Mouse (Mus musculus): ENCODE data around the gene Zfp983. TPM values are rescaled to one million over a fixed set of nuclear protein-coding genes. Genes with fewer than 3 reads are reported as not detected.
"Not testable (repeated sequence)": the region's sequence is repeated elsewhere in the genome, so short reads cannot be mapped to it uniquely, and the experiment has no call there.

The Zfp983 gene
- 5.4 and 7.2 TPM in 2 replicates for polyA plus RNA-seq (2014; fragmentation: Nextera tagmentation; extraction: Ambion mirVana)

- DNase-seq (ENCODE audit: low spot score): peak; percentile 79
- H3K4me1 ChIP-seq (replicated peaks; ENCODE audit: control insufficient read depth, insufficient read depth, low read length); H3K27ac ChIP-seq (ENCODE audit: low read depth, low read length); H3K27me3 ChIP-seq (ENCODE audit: control insufficient read depth, insufficient read depth, low read length); H3K9me3 ChIP-seq (ENCODE audit: control insufficient read depth, low read length); H3K36me3 ChIP-seq (ENCODE audit: control insufficient read depth, insufficient read depth, low read length): not testable (repeated sequence)
- peak within 1 kb of the TSS; percentile 35 for H3K4me3 ChIP-seq (ENCODE audit: low read depth, low read length)
- under 1% methylated on average over 17 of the region's 17 CpGs for WGBS
- peak; percentile 99 for ATAC-seq (replicated peaks; ENCODE audit: low FRiP score)
- H3K9ac ChIP-seq (ENCODE audit: low read length): peak within 1 kb of the TSS; percentile 50
- H3K4me2 ChIP-seq (ENCODE audit: low read depth, low read length, severe bottlenecking): peak within 1 kb of the TSS; percentile 43; the same call in 1 of the 2 replicates
Observed at GRCm38 (mm10) chr17:21650364-21650907, at the start of gene Zfp983. Gene Zfp983 (plus strand): TSS chr17:21650624.

GRCm38 (mm10) chr17:21616356-21616755, 34.1 kb upstream of the Zfp983 start:
- Histone ChIP-seq H3K4me1 (replicated peaks; ENCODE audit: control insufficient read depth, insufficient read depth, low read length) (no peaks in the 10 kb centered on the region), H3K4me3 (ENCODE audit: low read depth, low read length) (no peak overlapping the region), H3K27me3 (ENCODE audit: control insufficient read depth, insufficient read depth, low read length) (no peaks in the 10 kb centered on the region), H3K27ac (ENCODE audit: low read depth, low read length) (no peak overlapping the region), H3K9me3 (ENCODE audit: control insufficient read depth, low read length) (no peaks in the 10 kb centered on the region), H3K4me2 (ENCODE audit: low read depth, low read length, severe bottlenecking) (no peak overlapping the region), H3K9ac (ENCODE audit: low read length) (no peak overlapping the region), H3K36me3 (ENCODE audit: control insufficient read depth, insufficient read depth, low read length) (no peaks in the 10 kb centered on the region)
- no peak for ATAC-seq (replicated peaks; ENCODE audit: low FRiP score)
- DNase-seq (ENCODE audit: low spot score): no peak
- 78% methylated on average over 3 of the region's 3 CpGs for WGBS

GRCm38 (mm10) chr17:21617352-21617751, 33.1 kb upstream of the Zfp983 start:
- Histone ChIP-seq H3K4me1 (replicated peaks; ENCODE audit: control insufficient read depth, insufficient read depth, low read length) (no peaks in the 10 kb centered on the region), H3K4me2 (ENCODE audit: low read depth, low read length, severe bottlenecking) (no peak overlapping the region), H3K9ac (ENCODE audit: low read length) (no peak overlapping the region), H3K9me3 (ENCODE audit: control insufficient read depth, low read length) (no peaks in the 10 kb centered on the region), H3K27me3 (ENCODE audit: control insufficient read depth, insufficient read depth, low read length) (no peaks in the 10 kb centered on the region), H3K4me3 (ENCODE audit: low read depth, low read length) (no peak overlapping the region), H3K36me3 (ENCODE audit: control insufficient read depth, insufficient read depth, low read length) (no peaks in the 10 kb centered on the region), H3K27ac (ENCODE audit: low read depth, low read length) (no peak overlapping the region)
- no peak for ATAC-seq (replicated peaks; ENCODE audit: low FRiP score)
- no peak for DNase-seq (ENCODE audit: low spot score)
- WGBS: 20% methylated on average over 9 of the region's 9 CpGs

GRCm38 (mm10) chr17:21623647-21624046, 26.8 kb upstream of the Zfp983 start:
- no peaks in the 10 kb centered on the region for H3K27me3 ChIP-seq (ENCODE audit: control insufficient read depth, insufficient read depth, low read length)
- no peak for ATAC-seq (replicated peaks; ENCODE audit: low FRiP score)

GRCm38 (mm10) chr17:21635758-21636157, 14.7 kb upstream of the Zfp983 start:
- 71% methylated on average over 4 of the region's 4 CpGs for WGBS

More at GRCm38 (mm10) chr17:21623647-21624046, 26.8 kb upstream of the Zfp983 start:
- Histone ChIP-seq H3K36me3 (ENCODE audit: control insufficient read depth, insufficient read depth, low read length) (no peaks in the 10 kb centered on the region), H3K9ac (ENCODE audit: low read length) (no peak overlapping the region), H3K9me3 (ENCODE audit: control insufficient read depth, low read length) (no peaks in the 10 kb centered on the region), H3K4me2 (ENCODE audit: low read depth, low read length, severe bottlenecking) (no peak overlapping the region), H3K4me3 (ENCODE audit: low read depth, low read length) (no peak overlapping the region), H3K27ac (ENCODE audit: low read depth, low read length) (no peak overlapping the region), H3K4me1 (replicated peaks; ENCODE audit: control insufficient read depth, insufficient read depth, low read length) (no peaks in the 10 kb centered on the region)
- DNase-seq (ENCODE audit: low spot score): no peak
- no CpG with 5 or more reads among the region's 3 CpGs for WGBS

GRCm38 (mm10) chr17:21648791-21649190, 1.6 kb upstream of the Zfp983 start:
- ATAC-seq (replicated peaks; ENCODE audit: low FRiP score) (no peak), DNase-seq (ENCODE audit: low spot score) (no peak)
- Histone ChIP-seq H3K4me2 (ENCODE audit: low read depth, low read length, severe bottlenecking) (no peak overlapping the region), H3K4me1 (replicated peaks; ENCODE audit: control insufficient read depth, insufficient read depth, low read length) (no peaks in the 10 kb centered on the region), H3K9ac (ENCODE audit: low read length) (no peak overlapping the region), H3K27me3 (ENCODE audit: control insufficient read depth, insufficient read depth, low read length) (no peaks in the 10 kb centered on the region), H3K36me3 (ENCODE audit: control insufficient read depth, insufficient read depth, low read length) (no peaks in the 10 kb centered on the region), H3K27ac (ENCODE audit: low read depth, low read length) (no peak overlapping the region), H3K4me3 (ENCODE audit: low read depth, low read length) (no peak overlapping the region), H3K9me3 (ENCODE audit: control insufficient read depth, low read length) (no peaks in the 10 kb centered on the region)
- WGBS: 84% methylated on average over 3 of the region's 3 CpGs

More at GRCm38 (mm10) chr17:21635758-21636157, 14.7 kb upstream of the Zfp983 start:
- H3K36me3 ChIP-seq (ENCODE audit: control insufficient read depth, insufficient read depth, low read length); H3K4me1 ChIP-seq (replicated peaks; ENCODE audit: control insufficient read depth, insufficient read depth, low read length); ATAC-seq (replicated peaks; ENCODE audit: low FRiP score); DNase-seq (ENCODE audit: low spot score); H3K4me3 ChIP-seq (ENCODE audit: low read depth, low read length); H3K9me3 ChIP-seq (ENCODE audit: control insufficient read depth, low read length); H3K27me3 ChIP-seq (ENCODE audit: control insufficient read depth, insufficient read depth, low read length); H3K27ac ChIP-seq (ENCODE audit: low read depth, low read length); H3K9ac ChIP-seq (ENCODE audit: low read length); H3K4me2 ChIP-seq (ENCODE audit: low read depth, low read length, severe bottlenecking): not testable (repeated sequence)

GRCm38 (mm10) chr17:21649936-21650335, 488 bp upstream of the Zfp983 start:
- peak; percentile 52 for DNase-seq (ENCODE audit: low spot score)
- no peak overlapping the region for H3K27ac ChIP-seq (ENCODE audit: low read depth, low read length)
- H3K4me1 ChIP-seq (replicated peaks; ENCODE audit: control insufficient read depth, insufficient read depth, low read length): no peaks in the 10 kb centered on the region
- ATAC-seq (replicated peaks; ENCODE audit: low FRiP score): peak; percentile 29; the same call in 1 of the 2 replicates
- H3K4me2 ChIP-seq (ENCODE audit: low read depth, low read length, severe bottlenecking): peak overlapping the region; percentile 43; the same call in 1 of the 2 replicates
- H3K36me3 ChIP-seq (ENCODE audit: control insufficient read depth, insufficient read depth, low read length): no peaks in the 10 kb centered on the region
- 32% methylated on average over 2 of the region's 2 CpGs for WGBS
- peak overlapping the region; percentile 50 for H3K9ac ChIP-seq (ENCODE audit: low read length)
- no peaks in the 10 kb centered on the region for H3K9me3 ChIP-seq (ENCODE audit: control insufficient read depth, low read length)
- no peaks in the 10 kb centered on the region for H3K27me3 ChIP-seq (ENCODE audit: control insufficient read depth, insufficient read depth, low read length)
- peak overlapping the region; percentile 35; the same call in 1 of the 2 replicates for H3K4me3 ChIP-seq (ENCODE audit: low read depth, low read length)

GRCm38 (mm10) chr17:21678826-21679225, 28.4 kb downstream of the Zfp983 start:
- not testable (repeated sequence) for H3K4me2 ChIP-seq (ENCODE audit: low read depth, low read length, severe bottlenecking); H3K27ac ChIP-seq (ENCODE audit: low read depth, low read length); H3K4me3 ChIP-seq (ENCODE audit: low read depth, low read length); H3K9me3 ChIP-seq (ENCODE audit: control insufficient read depth, low read length); H3K4me1 ChIP-seq (replicated peaks; ENCODE audit: control insufficient read depth, insufficient read depth, low read length); H3K9ac ChIP-seq (ENCODE audit: low read length); ATAC-seq (replicated peaks; ENCODE audit: low FRiP score); DNase-seq (ENCODE audit: low spot score); H3K36me3 ChIP-seq (ENCODE audit: control insufficient read depth, insufficient read depth, low read length); H3K27me3 ChIP-seq (ENCODE audit: control insufficient read depth, insufficient read depth, low read length)
- 8% methylated on average over 1 of the region's 1 CpGs for WGBS

Data from forebrain, embryonic 11.5 days (tissue).